Mouse (Mus musculus) myocyte (in vitro differentiated cells): ENCODE measurements around the gene Xxylt1. TPM values are rescaled to one million over a fixed set of nuclear protein-coding genes. Genes with fewer than 3 reads are reported as not detected.
A peak's percentile ranks its signal among the peaks of the same experiment; 100 is the strongest.

Source experiments
- H3K27me3 ChIP-seq: one replicate; pipeline ENCODE4 v1.6.1; 2011; ENCODE audit not compliant: control insufficient read depth, insufficient read depth, insufficient read length
- H3K36me3 ChIP-seq: one replicate; pipeline ENCODE4 v1.6.1; 2011; ENCODE audit not compliant: control insufficient read depth, insufficient read depth
- H3K4me2 ChIP-seq: one replicate; pipeline ENCODE4 v1.6.1; 2011; ENCODE audit warnings: low read depth, control low read depth
- H3K4me3 ChIP-seq: one replicate; pipeline ENCODE4 v1.5.1; 2011; ENCODE audit warnings: mild to moderate bottlenecking, control low read depth, moderate library complexity
- H3K79me2 ChIP-seq: one replicate; pipeline ENCODE4 v1.6.1; 2011; ENCODE audit not compliant: control insufficient read depth, insufficient read depth
- H3ac ChIP-seq: one replicate; pipeline ENCODE4 v1.6.1; 2011; ENCODE audit not compliant: control insufficient read depth, insufficient read length
- CEBPB ChIP-seq: IDR thresholded peaks from 2 replicates; pipeline ENCODE4 v1.6.1; 2011; ENCODE audit warnings: mild to moderate bottlenecking, moderate library complexity; ENCODE audit not compliant: poor library complexity, insufficient read depth, severe bottlenecking
- E2F4 ChIP-seq: IDR thresholded peaks from one replicate; pipeline ENCODE4 v1.6.1; 2011; ENCODE audit warnings: mild to moderate bottlenecking, control low read depth, moderate library complexity; ENCODE audit not compliant: insufficient read depth
- MAX ChIP-seq: IDR thresholded peaks from one replicate; pipeline ENCODE4 v1.6.1; 2011; ENCODE audit warnings: low read depth, mild to moderate bottlenecking, control low read depth
- MYOD1 ChIP-seq, 3 experiments: IDR thresholded peaks; one replicate each; pipeline ENCODE4 v1.6.1; 2011; ENCODE audit warnings: control low read depth in 2 of 3, low read depth in 2 of 3, mild to moderate bottlenecking in 2 of 3, moderate library complexity in 1 of 3; ENCODE audit not compliant: insufficient read length in 2 of 3, control insufficient read depth in 1 of 3
- MYOG ChIP-seq, 3 experiments: IDR thresholded peaks; one replicate each; pipeline ENCODE4 v1.6.1; 2011; ENCODE audit warnings: control low read depth in 2 of 3, low read depth in 2 of 3, mild to moderate bottlenecking in 2 of 3; ENCODE audit not compliant: insufficient read length in 2 of 3, control insufficient read depth in 1 of 3, insufficient read depth in 1 of 3
- POLR2A ChIP-seq: IDR thresholded peaks from one replicate; pipeline ENCODE4 v1.6.1; 2011; ENCODE audit warnings: low read depth, mild to moderate bottlenecking, control low read depth, moderate library complexity; ENCODE audit not compliant: insufficient read length
- POLR2AphosphoS2 ChIP-seq: IDR thresholded peaks from one replicate; pipeline ENCODE4 v1.6.1; 2011; ENCODE audit warnings: low read depth, control low read depth; ENCODE audit not compliant: insufficient read length
- REST ChIP-seq: IDR thresholded peaks from one replicate; pipeline ENCODE4 v1.6.1; 2011; ENCODE audit warnings: mild to moderate bottlenecking, control low read depth, moderate library complexity; ENCODE audit not compliant: insufficient read depth, insufficient read length
- SRF ChIP-seq: IDR thresholded peaks from one replicate; pipeline ENCODE4 v1.6.1; 2011; ENCODE audit warnings: low read depth; ENCODE audit not compliant: control insufficient read depth, insufficient read length
- TCF12 ChIP-seq: IDR thresholded peaks from one replicate; pipeline ENCODE4 v1.6.1; 2011; ENCODE audit warnings: mild to moderate bottlenecking, control low read depth; ENCODE audit not compliant: poor library complexity, insufficient read depth, severe bottlenecking
- TCF3 ChIP-seq: IDR thresholded peaks from one replicate; pipeline ENCODE4 v1.6.1; 2011; ENCODE audit warnings: low read depth, control low read depth; ENCODE audit not compliant: insufficient read length
- USF1 ChIP-seq: IDR thresholded peaks from one replicate; pipeline ENCODE4 v1.6.1; 2011; ENCODE audit warnings: low read depth, mild to moderate bottlenecking, control low read depth, moderate library complexity
- polyA plus RNA-seq: library from polyadenylated mRNA; unstranded; fragments of >200 nt; fragmentation: generic; extraction: Trizol; gene quantifications from one replicate; pipeline ENCODE4 v1.2.1, GENCODE M21; 2012; ENCODE audit warnings: missing spikeins

The Xxylt1 gene
- polyA plus RNA-seq = 7.6 TPM

DNA sequence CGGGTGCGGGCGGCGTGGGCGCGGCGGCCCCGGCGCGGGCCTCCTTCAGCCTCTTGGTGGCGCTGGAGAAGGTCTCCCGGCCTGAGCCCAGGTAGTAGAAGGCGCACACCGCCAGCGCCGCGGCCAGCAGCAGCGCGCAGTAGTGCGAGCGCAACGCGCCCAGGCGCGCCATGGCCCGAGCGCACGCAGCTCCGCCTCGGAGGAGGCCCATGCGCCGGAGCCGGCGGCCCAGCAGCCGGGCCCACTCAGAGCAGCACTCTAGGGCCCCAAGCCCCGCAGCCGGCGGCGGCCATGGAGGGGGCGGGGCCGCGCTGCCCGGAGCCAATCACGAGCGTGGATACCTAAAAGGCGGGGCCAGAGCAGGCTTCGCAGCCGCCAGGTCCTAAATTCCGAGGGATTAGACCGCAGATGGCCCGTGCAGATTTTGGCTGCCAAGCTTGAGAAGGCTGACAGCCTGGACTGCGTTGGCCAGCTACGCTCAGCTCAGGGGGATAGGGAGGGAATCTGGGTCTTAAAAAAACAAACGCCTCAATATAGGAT, at the start of gene Xxylt1:
Xxylt1 (minus strand) TSS at position 308 of the 540 bp plus-strand sequence.
- Histone ChIP-seq H3K79me2 (no peaks in the 10 kb centered on the region), H3K36me3 (no peaks in the 10 kb centered on the region), H3ac (peak within 1 kb of the TSS; percentile 61), H3K4me2 (peak within 1 kb of the TSS; percentile 93), H3K27me3 (no peaks in the 10 kb centered on the region), H3K4me3 (peak within 1 kb of the TSS; percentile 24)
- no peak for TF ChIP-seq SRF
- TF ChIP-seq MYOG (IDR thresholded peaks at IDR 0.05; ENCODE audit: control insufficient read depth in 1 of 3, insufficient read depth in 1 of 3, insufficient read length in 2 of 3, low read depth in 2 of 3) = peak in 1 of 3 experiments; percentile 30
- TF ChIP-seq POLR2A = peak; percentile 84
- TF ChIP-seq MYOD1 (IDR thresholded peaks at IDR 0.05; ENCODE audit: control insufficient read depth in 1 of 3, insufficient read length in 2 of 3, low read depth in 2 of 3) = peak in 1 of 3 experiments; percentile 5
- no peak for TF ChIP-seq POLR2AphosphoS2

DNA sequence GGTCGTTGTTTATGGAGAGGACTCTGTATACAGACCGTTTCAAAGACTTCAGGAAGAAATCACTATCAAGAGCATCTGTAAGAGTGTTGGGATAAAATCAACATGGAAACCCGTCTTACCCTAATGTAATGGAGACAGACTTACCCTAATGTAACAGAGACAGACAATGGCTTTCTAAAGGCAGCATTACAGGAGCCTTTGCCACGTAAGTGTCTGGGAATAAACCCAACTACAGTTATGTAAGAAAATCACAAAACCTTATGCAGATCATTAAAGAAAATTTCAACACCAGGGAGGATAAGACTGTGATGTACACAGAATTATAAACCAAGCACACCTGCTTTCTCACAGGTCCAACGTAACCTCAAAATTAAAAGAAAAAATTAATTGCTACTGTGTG, 46.9 kb upstream of the Xxylt1 start:
- Histone ChIP-seq H3K36me3 (peaks cover 24% of the 10 kb centered on the region), H3K79me2 (no peaks in the 10 kb centered on the region), H3K4me2 (no peak overlapping the region), H3K27me3 (no peaks in the 10 kb centered on the region), H3ac (no peak overlapping the region), H3K4me3 (no peak overlapping the region)
- no peak for TF ChIP-seq CEBPB
- TF ChIP-seq USF1 = no peak
- no peak for TF ChIP-seq REST
- no peak for TF ChIP-seq SRF
- no peak for TF ChIP-seq POLR2A
- TF ChIP-seq MYOD1 (IDR thresholded peaks at IDR 0.05; ENCODE audit: control insufficient read depth in 1 of 3, insufficient read length in 2 of 3, low read depth in 2 of 3) = no peak
- no peak for TF ChIP-seq TCF3
- TF ChIP-seq MAX = no peak
- TF ChIP-seq TCF12 = no peak
- TF ChIP-seq MYOG (IDR thresholded peaks at IDR 0.05; ENCODE audit: control insufficient read depth in 1 of 3, insufficient read depth in 1 of 3, insufficient read length in 2 of 3, low read depth in 2 of 3) = no peak
- TF ChIP-seq POLR2AphosphoS2 = no peak

DNA sequence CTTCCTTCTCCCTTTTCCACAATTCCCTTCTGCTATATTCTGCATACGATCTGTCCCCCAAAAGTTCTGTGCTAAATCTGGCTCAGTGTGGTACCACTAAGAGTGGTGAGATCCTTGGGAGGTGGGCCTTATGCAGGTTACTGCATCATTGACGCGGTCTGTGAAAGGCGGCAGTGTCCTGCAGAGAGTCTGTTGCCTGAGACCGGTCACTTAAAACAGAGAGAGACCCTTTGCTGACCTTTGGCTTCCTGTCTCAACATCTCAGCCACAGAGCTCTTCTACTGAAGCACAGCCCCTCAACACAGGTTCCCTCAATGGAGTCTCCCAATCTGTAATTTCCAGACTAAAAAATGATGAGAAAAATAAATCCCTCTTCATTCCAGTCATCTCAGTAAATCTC, 43.8 kb upstream of the Xxylt1 start:
- Histone ChIP-seq H3ac (no peak overlapping the region), H3K79me2 (no peaks in the 10 kb centered on the region), H3K36me3 (peaks cover 24% of the 10 kb centered on the region), H3K4me2 (no peak overlapping the region), H3K4me3 (no peak overlapping the region), H3K27me3 (no peaks in the 10 kb centered on the region)
- TF ChIP-seq REST (no peak), TCF3 (no peak), USF1 (no peak), E2F4 (no peak), SRF (no peak), POLR2A (no peak), MAX (no peak), CEBPB (no peak), POLR2AphosphoS2 (no peak), MYOG (IDR thresholded peaks at IDR 0.05; ENCODE audit: control insufficient read depth in 1 of 3, insufficient read depth in 1 of 3, insufficient read length in 2 of 3, low read depth in 2 of 3) (no peak), TCF12 (no peak), MYOD1 (IDR thresholded peaks at IDR 0.05; ENCODE audit: control insufficient read depth in 1 of 3, insufficient read length in 2 of 3, low read depth in 2 of 3) (no peak)

DNA sequence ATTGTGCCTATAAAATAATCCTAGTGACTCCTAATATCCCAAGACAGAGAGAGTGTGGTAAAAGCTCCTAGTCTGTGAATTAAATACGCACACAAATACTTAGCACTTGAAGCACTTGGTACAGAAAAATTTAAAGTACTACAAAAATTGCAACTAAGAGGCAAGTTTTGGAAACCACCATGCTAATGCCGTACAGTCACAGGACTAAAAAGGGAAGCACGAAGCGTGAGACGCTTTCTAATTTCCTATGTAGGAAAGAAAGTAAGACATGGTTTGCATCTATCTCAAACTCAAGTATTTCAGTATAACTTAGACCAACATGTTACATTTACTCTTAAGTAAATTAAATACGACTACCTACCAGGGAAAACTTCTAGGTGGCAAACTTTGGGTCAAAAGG, 40.4 kb upstream of the Xxylt1 start:
- Histone ChIP-seq H3K27me3 (no peaks in the 10 kb centered on the region), H3K4me2 (no peak overlapping the region), H3ac (no peak overlapping the region), H3K79me2 (no peaks in the 10 kb centered on the region), H3K36me3 (peaks cover 4% of the 10 kb centered on the region), H3K4me3 (no peak overlapping the region)
- TF ChIP-seq CEBPB = no peak
- TF ChIP-seq MAX = no peak
- no peak for TF ChIP-seq MYOG (IDR thresholded peaks at IDR 0.05; ENCODE audit: control insufficient read depth in 1 of 3, insufficient read depth in 1 of 3, insufficient read length in 2 of 3, low read depth in 2 of 3)
- TF ChIP-seq TCF12 = no peak
- no peak for TF ChIP-seq POLR2AphosphoS2
- no peak for TF ChIP-seq E2F4
- no peak for TF ChIP-seq MYOD1 (IDR thresholded peaks at IDR 0.05; ENCODE audit: control insufficient read depth in 1 of 3, insufficient read length in 2 of 3, low read depth in 2 of 3)
- TF ChIP-seq REST = no peak
- no peak for TF ChIP-seq USF1
- no peak for TF ChIP-seq TCF3
- no peak for TF ChIP-seq SRF
- TF ChIP-seq POLR2A = no peak
